Mouse (Mus musculus): Measurements from ENCODE around the gene Areg.

Areg gene

DNA sequence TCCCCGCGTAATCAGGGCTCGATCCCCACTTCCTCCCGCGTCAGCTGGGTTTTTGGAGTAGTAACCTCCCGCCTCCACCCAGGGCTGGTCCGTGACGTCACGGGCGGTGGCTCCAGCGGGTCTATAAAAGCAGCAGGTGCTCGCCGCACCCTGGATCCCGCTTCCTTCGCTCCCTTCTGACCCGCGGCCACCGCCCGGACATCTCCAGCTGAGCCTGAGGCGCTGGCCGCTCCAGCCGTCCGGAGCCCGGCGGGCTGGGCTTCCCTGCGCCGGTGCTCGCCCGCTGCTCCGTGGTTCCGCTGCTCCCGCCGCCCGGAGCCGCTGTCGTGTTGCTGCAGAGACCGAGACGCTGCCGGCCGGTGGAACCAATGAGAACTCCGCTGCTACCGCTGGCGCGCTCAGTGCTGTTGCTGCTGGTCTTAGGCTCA, at the start of gene Areg:
Gene Areg (plus strand): TSS at position 154 of the 428 bp plus-strand sequence.
- DNase-seq (ENCODE audit: low read depth, low spot score), result no peak

DNA sequence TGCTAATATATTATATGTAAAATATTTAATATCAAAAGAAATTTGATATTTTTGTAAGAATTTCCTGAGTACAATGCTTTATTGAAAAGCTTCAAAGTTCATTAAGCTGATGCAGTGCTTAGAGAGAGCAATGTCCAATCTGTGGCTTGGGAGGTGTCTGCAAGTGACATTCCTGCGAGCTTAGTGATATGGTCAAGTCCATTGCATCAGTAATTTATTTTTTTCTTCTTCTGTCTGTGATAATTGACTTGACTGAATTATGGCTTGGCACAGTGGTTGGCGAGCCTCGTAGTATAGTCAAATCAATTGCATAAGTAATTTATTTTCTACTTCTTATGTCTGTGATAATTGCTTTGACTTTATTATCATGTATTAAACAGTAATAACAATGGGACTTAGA, 49.1 kb upstream of the Areg start:
- DNase-seq (ENCODE audit: low read depth, low spot score), result no peak

- no peak for DNase-seq (ENCODE audit: low read depth, low spot score)
Observed at GRCm38 (mm10) chr5:91097911-91098614, 41.3 kb upstream of the Areg start.

DNA sequence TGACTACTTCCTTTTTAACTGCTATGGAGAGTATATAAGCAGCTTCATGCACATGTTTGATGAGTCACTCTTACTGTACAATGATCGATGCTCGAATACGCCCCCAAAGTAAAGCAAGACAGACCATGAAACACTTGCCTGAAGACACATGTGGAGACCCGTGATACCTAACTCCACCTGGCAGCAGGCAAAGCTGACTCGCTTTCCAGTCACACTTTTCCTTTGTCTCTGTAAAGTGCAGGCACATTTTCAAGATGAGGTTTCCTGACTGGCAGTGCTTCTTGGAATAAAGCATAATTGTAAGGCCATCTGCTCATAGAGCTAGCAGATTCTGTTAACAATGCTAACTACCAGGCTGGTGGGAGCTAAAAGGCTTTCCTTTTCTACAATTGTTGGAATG, 37.7 kb upstream of the Areg start:
- DNase-seq (ENCODE audit: low read depth, low spot score), result no peak

DNA sequence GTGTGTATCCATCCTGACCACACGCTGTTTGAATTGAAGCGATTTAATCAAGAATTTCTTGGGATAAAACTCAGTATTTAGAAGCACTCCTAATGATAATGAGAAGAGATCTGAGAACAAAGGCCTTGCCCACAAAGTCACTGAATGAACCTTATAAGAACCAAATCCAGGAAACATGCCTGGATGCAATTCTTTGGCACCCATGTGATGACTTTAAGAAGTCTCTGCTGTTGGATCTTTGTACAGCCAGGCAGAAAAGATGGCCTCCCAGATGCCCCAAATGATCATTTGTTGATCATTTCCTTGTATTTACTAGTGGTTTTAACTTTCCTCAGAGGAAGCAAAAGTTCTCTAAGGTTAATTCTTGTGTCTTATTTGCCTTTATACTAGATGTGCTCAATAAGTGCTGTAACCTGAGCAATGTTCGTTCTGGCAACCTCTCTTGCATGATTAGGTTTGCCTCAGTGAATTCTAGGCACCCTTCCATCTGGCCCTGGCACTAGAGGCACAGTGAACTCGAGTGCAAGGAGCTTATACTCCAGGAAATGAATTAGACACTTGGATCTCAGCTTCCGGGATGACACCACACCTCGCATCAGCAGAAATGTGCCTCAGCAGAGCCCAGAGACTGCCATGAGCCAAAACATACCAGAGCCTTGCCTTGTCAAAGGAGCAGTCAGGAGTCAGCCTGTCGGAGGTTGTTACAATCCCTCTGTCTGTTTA, 35.3 kb upstream of the Areg start:
- peak; percentile 7 for DNase-seq (ENCODE audit: low read depth, low spot score)

DNA sequence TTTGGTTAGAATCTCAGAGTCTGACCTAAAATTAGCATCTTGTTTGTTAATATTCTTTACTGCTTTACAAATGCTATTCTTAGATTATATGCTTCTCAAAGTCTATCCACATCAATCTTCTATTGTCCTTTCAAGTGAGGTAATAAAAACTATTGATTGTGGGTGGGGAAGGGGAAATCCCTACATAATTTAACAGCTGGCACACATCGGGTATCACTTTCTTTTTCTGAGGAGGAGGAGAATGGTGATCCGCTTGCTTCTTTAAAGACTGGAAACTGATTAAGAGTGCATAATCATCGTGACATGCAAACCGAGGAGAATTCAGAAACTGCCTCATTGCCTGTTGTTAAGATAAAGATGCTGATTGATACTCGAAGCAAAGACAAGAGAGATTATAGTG, 33.2 kb upstream of the Areg start:
- no peak for DNase-seq (ENCODE audit: low read depth, low spot score)

GRCm38 (mm10) chr5:91110023-91110670, 29.3 kb upstream of the Areg start:
- no peak for DNase-seq (ENCODE audit: low read depth, low spot score)

GRCm38 (mm10) chr5:91111019-91111418, 28.4 kb upstream of the Areg start:
- DNase-seq (ENCODE audit: low read depth, low spot score), result no peak

GRCm38 (mm10) chr5:91113967-91114366, 25.4 kb upstream of the Areg start:
- DNase-seq (ENCODE audit: low read depth, low spot score), result no peak

DNA sequence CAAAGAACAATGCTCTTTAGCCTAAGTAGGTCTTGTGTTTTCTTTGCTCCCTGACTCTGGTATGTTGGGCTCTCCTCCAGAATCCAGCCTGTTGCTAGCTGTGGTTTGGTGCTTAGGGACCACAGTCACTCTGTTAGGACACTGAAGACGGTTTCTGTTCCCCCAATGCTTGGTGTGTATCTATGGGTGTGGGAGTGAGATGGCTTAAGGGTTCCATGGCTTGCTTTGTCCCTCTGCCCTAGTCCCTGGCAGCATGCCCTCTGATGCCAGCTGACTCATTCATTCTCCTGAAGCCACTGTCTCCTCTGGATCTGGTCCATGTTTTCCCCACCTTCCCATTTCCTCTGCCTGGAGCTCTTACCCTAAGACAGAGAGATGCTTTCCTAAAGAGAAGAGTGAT, 24.8 kb upstream of the Areg start:
- DNase-seq (ENCODE audit: low read depth, low spot score), result no peak

GRCm38 (mm10) chr5:91118618-91119017, 20.8 kb upstream of the Areg start:
- no peak for DNase-seq (ENCODE audit: low read depth, low spot score)

GRCm38 (mm10) chr5:91123404-91123803, 16.0 kb upstream of the Areg start:
- DNase-seq (ENCODE audit: low read depth, low spot score), result no peak

DNA sequence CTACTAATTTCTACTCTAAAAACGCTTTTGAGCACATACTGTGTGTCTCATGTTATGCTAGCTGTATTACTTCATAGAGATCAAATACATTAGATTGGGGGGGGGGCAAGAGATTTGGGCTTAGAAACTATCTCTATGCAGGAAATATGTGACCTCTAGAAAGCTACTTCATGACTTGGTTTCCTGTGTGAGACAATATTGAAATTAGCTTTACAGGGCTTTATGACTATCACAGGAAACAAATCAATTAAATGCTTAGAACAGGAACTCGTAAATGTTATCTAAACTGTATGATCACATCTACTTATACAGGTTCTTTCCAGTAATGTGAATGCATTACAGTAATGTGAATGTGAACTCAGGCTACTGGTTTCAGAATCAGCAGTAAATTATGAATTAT, 15.3 kb upstream of the Areg start:
- no peak for DNase-seq (ENCODE audit: low read depth, low spot score)

GRCm38 (mm10) chr5:91126623-91127022, 12.8 kb upstream of the Areg start:
- DNase-seq (ENCODE audit: low read depth, low spot score), result no peak

DNA sequence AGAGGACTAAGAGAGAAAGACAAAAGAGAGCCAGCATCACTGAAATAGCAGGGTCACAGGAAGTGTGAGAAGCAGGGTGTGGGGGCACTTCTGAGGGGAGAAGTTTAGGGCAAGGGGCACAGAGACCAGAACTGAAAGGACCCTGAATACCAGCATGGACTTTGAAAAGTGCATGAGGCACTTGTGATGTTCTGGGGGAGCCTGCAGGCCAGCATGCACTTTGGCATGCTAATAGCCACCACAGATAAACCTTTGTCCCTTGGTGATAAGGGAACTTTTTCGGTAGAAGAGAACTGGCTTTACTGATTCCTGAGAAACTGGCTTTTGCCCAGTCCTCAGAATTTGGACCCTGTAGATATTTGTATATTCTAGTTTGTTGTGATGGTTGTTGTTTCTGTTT, 4.4 kb upstream of the Areg start:
- DNase-seq (ENCODE audit: low read depth, low spot score), result no peak

- DNase-seq (ENCODE audit: low read depth, low spot score), result no peak
Observed at GRCm38 (mm10) chr5:91138970-91139369, 429 bp upstream of the Areg start.

DNA sequence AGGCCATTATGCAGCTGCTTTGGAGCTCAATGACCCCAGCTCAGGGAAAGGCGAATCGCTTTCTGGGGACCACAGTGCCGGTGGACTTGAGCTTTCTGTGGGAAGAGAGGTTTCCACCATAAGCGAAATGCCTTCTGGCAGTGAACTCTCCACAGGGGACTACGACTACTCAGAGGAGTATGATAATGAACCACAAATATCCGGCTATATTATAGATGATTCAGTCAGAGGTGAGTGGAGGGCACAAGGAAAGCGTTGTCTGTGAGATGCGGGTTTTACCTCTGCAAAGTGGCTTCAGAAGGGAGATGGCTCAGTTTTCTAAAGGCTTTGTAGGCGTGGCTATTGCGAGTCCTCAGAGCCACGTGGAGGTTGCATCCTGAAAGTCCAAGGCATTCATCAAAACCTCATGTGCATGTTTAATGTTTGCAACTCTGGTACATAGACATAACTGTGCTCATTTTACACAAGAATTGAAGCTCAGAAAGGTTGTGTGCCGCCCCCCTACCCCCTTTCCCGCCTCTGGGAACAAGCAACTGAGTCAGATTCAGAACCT, 1.6 kb downstream of the Areg start:
- DNase-seq (ENCODE audit: low read depth, low spot score), result no peak

DNA sequence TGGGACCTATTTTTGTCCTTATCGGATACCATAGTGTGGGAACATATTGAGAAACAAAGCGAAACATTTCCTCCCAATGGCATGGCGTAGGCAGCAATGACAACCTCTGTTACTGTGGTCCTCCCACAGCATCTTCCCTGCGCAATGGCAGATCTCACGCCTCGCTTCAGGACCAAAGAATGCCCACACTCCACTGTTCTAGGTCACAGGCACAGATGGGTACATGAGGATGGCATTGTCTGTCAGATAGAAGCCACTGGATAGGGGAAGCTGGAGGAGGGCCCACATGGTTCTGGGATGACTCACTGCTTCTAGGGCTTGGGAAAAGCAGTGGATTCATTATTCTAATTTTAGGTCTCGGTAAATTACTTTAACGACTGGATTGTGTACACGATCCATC, 5.6 kb downstream of the Areg start:
- no peak for DNase-seq (ENCODE audit: low read depth, low spot score)

- DNase-seq (ENCODE audit: low read depth, low spot score), result no peak
Observed at GRCm38 (mm10) chr5:91147001-91147400, 7.6 kb downstream of the Areg start.

- DNase-seq (ENCODE audit: low read depth, low spot score), result peak; percentile 7
Observed at GRCm38 (mm10) chr5:91148054-91148453, 8.7 kb downstream of the Areg start.

GRCm38 (mm10) chr5:91156677-91157076, 17.3 kb downstream of the Areg start:
- DNase-seq (ENCODE audit: low read depth, low spot score), result no peak

GRCm38 (mm10) chr5:91157169-91157568, 17.8 kb downstream of the Areg start:
- no peak for DNase-seq (ENCODE audit: low read depth, low spot score)

DNA sequence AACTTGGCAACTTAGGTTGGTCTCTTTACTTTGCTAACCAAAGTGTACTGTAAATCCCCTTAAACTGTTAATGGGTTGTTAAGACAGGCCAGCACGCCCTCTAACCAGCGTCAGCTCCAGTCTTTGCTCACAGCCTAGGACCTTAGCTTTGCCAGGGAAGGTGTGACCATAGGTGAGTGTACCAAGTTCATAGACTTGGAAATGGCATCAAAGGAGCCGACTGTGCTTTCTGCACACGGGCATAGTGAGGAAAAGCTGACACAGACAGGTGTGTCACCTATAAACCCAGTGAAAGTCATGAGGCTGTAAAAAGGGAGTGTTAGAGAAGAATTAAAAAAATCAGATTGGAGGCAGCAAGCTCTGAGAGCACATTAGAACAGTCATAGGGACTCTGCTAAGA, 23.4 kb downstream of the Areg start:
- DNase-seq (ENCODE audit: low read depth, low spot score), result no peak

Data from skeletal muscle tissue, adult 2 months (tissue).